Mouse (Mus musculus) limb, embryonic 14.5 days (tissue): Measurements from ENCODE around the gene Akap8. TPM values are rescaled to one million over a fixed set of nuclear protein-coding genes. Genes with fewer than 3 reads are reported as not detected.

ENCODE experiments used
- ATAC-seq: fragments of 200-750 bp; cut with Nextera tagmentation; 2 replicates; pipeline ENCODE4 v1.8.0; 2017; ENCODE audit warnings: low read depth, moderate number of reproducible peaks, moderate TSS enrichment; ENCODE audit not compliant: low FRiP score
- DNase-seq: peaks from one replicate; pipeline ENCODE4 v3.0.0-alpha.2; 2015; ENCODE audit warnings: low spot score
- H3K27ac ChIP-seq: fragments of 300-500 bp; sonication (generic); replicated peaks from 2 replicates; pipeline ENCODE4 v1.5.1; 2014; ENCODE audit warnings: low read depth, mild to moderate bottlenecking, low read length, moderate library complexity, mixed read lengths
- H3K27me3 ChIP-seq: fragments of 300-500 bp; sonication (generic); 2 replicates; pipeline ENCODE4 v1.6.1; 2014; ENCODE audit warnings: low read length, mixed read lengths; ENCODE audit not compliant: control insufficient read depth, insufficient read depth
- H3K36me3 ChIP-seq: fragments of 300-500 bp; sonication (generic); 2 replicates; pipeline ENCODE4 v1.6.1; 2014; ENCODE audit warnings: mild to moderate bottlenecking, low read length, moderate library complexity, mixed read lengths; ENCODE audit not compliant: control insufficient read depth, insufficient read depth
- H3K4me1 ChIP-seq: fragments of 300-500 bp; sonication (generic); 2 replicates; pipeline ENCODE4 v1.6.1; 2014; ENCODE audit warnings: antibody characterized with exemption, low read length, mixed read lengths; ENCODE audit not compliant: control insufficient read depth, insufficient read depth
- H3K4me2 ChIP-seq: fragments of 300-500 bp; sonication (generic); replicated peaks from 2 replicates; pipeline ENCODE4 v1.6.1; 2014; ENCODE audit warnings: low read depth, mild to moderate bottlenecking, low read length, moderate library complexity; ENCODE audit not compliant: severe bottlenecking
- H3K4me3 ChIP-seq: fragments of 300-500 bp; sonication (generic); replicated peaks from 2 replicates; pipeline ENCODE4 v1.5.1; 2014; ENCODE audit warnings: low read length
- H3K9ac ChIP-seq: fragments of 300-500 bp; sonication (generic); 2 replicates; pipeline ENCODE4 v1.6.1; 2014; ENCODE audit warnings: mild to moderate bottlenecking, low read depth, low read length, moderate library complexity; ENCODE audit not compliant: severe bottlenecking
- H3K9me3 ChIP-seq: fragments of 300-500 bp; sonication (generic); 2 replicates; pipeline ENCODE4 v1.6.1; 2016; ENCODE audit warnings: low read length; ENCODE audit not compliant: control insufficient read depth
- POLR2A ChIP-seq: fragments of 200-500 bp; IDR thresholded peaks from 2 replicates; pipeline ENCODE4 v1.8.0; 2012; ENCODE audit warnings: inconsistent platforms, mild to moderate bottlenecking, moderate library complexity, borderline replicate concordance; ENCODE audit not compliant: insufficient read depth, insufficient read length; ENCODE audit errors: extremely low read depth
- WGBS: fragments of 180-500 bp; shearing (Covaris S2); extraction: QIAGEN DNeasy Blood & Tissue Kit; methylation state at CpG from one replicate; pipeline ENCODE4 v1.1.7; 2014; 5-methylcytosine and 5-hydroxymethylcytosine counted together
- polyA plus RNA-seq, 2 experiments: library from polyadenylated mRNA; depleted of rRNA in 1 of 2; stranded (reverse) in 1 of 2; unstranded in 1 of 2; fragments of >200 nt; fragmentation: Nextera tagmentation in 1 of 2; extraction: Ambion mirVana in 1 of 2; gene quantifications; 2 replicates each; pipeline versions ENCODE4 v1.2.1 to v1.2.3; 2012 to 2014

Gene Akap8
- polyA plus RNA-seq, 2 experiments: 36.9 to 108 TPM

GRCm38 (mm10) chr17:32257452-32257851, 63.6 kb downstream of the Akap8 start:
- TF ChIP-seq POLR2A: no peak
- DNase-seq: no peak
- no peak overlapping the region for H3K4me3 ChIP-seq
- ATAC-seq: no peak
- H3K9ac ChIP-seq: no peak overlapping the region
- no peaks in the 10 kb centered on the region for H3K4me1 ChIP-seq
- no peak overlapping the region for H3K27ac ChIP-seq
- WGBS: 90% methylated on average over 2 of the region's 2 CpGs
- peaks cover 1% of the 10 kb centered on the region; the same call in 1 of the 2 replicates for H3K36me3 ChIP-seq
- H3K27me3 ChIP-seq: no peaks in the 10 kb centered on the region
- no peaks in the 10 kb centered on the region for H3K9me3 ChIP-seq
- H3K4me2 ChIP-seq: no peak overlapping the region

- H3K4me3 ChIP-seq: no peak overlapping the region
- no peaks in the 10 kb centered on the region for H3K9me3 ChIP-seq
- DNase-seq: no peak
- H3K9ac ChIP-seq: no peak overlapping the region
- H3K4me2 ChIP-seq: no peak overlapping the region
- H3K4me1 ChIP-seq: no peaks in the 10 kb centered on the region
- WGBS: 81% methylated on average over 2 of the region's 2 CpGs
- H3K27ac ChIP-seq: no peak overlapping the region
- peaks cover 3% of the 10 kb centered on the region; the same call in 1 of the 2 replicates for H3K36me3 ChIP-seq
- ATAC-seq: no peak
- H3K27me3 ChIP-seq: no peaks in the 10 kb centered on the region
- no peak for TF ChIP-seq POLR2A
Measured at GRCm38 (mm10) chr17:32256896-32257295, 64.1 kb downstream of the Akap8 start.

Other genes starting within 250 kb of the Akap8 start
- gene Notch3, start 154.4 kb downstream of the Akap8 start, polyA plus RNA-seq (2012; rRNA removed): 50.0 and 77.6 TPM in 2 replicates
- gene Notch3, start 154.4 kb downstream of the Akap8 start, polyA plus RNA-seq (2014; fragmentation: Nextera tagmentation; extraction: Ambion mirVana): 17.7 and 19.4 TPM in 2 replicates
- 1.6 and 1.9 TPM in 2 replicates for gene Ephx3, start 131.7 kb downstream of the Akap8 start, polyA plus RNA-seq (2012; rRNA removed)
- gene Ephx3, start 131.7 kb downstream of the Akap8 start, polyA plus RNA-seq (2014; fragmentation: Nextera tagmentation; extraction: Ambion mirVana): 3.3 and 5.5 TPM in 2 replicates
- 75.6 and 80.0 TPM in 2 replicates for gene Brd4, start 36.5 kb downstream of the Akap8 start, polyA plus RNA-seq (2012; rRNA removed)
- 97.3 and 117 TPM in 2 replicates for gene Brd4, start 36.5 kb downstream of the Akap8 start, polyA plus RNA-seq (2014; fragmentation: Nextera tagmentation; extraction: Ambion mirVana)
- gene Akap8l, start 29.4 kb upstream of the Akap8 start, polyA plus RNA-seq (2012; rRNA removed): 157 and 162 TPM in 2 replicates
- gene Akap8l, start 29.4 kb upstream of the Akap8 start, polyA plus RNA-seq (2014; fragmentation: Nextera tagmentation; extraction: Ambion mirVana): 67.5 and 74.0 TPM in 2 replicates
- 63.8 and 80.0 TPM in 2 replicates for gene Wiz, start 68.2 kb upstream of the Akap8 start, polyA plus RNA-seq (2012; rRNA removed)
- gene Wiz, start 68.2 kb upstream of the Akap8 start, polyA plus RNA-seq (2014; fragmentation: Nextera tagmentation; extraction: Ambion mirVana): 36.0 and 41.1 TPM in 2 replicates
- gene Rasal3, start 82.3 kb upstream of the Akap8 start, polyA plus RNA-seq (2012; rRNA removed): 2.9 and 3.0 TPM in 2 replicates
- 1.9 and 2.0 TPM in 2 replicates for gene Rasal3, start 82.3 kb upstream of the Akap8 start, polyA plus RNA-seq (2014; fragmentation: Nextera tagmentation; extraction: Ambion mirVana)
- 0.20 and 0.30 TPM in 2 replicates for gene Pglyrp2, start 102.9 kb upstream of the Akap8 start, polyA plus RNA-seq (2012; rRNA removed)
- gene Pglyrp2, start 102.9 kb upstream of the Akap8 start, polyA plus RNA-seq (2014; fragmentation: Nextera tagmentation; extraction: Ambion mirVana): 0.23 and 0.32 TPM in 2 replicates
- gene Cyp4f39, start 131.5 kb upstream of the Akap8 start, polyA plus RNA-seq (2012; rRNA removed): 5.3 and 5.5 TPM in 2 replicates
- 11.3 and 14.0 TPM in 2 replicates for gene Cyp4f39, start 131.5 kb upstream of the Akap8 start, polyA plus RNA-seq (2014; fragmentation: Nextera tagmentation; extraction: Ambion mirVana)
- gene Cyp4f17, start 184.8 kb upstream of the Akap8 start, polyA plus RNA-seq (2012; rRNA removed): 16.5 and 26.0 TPM in 2 replicates
- gene Cyp4f17, start 184.8 kb upstream of the Akap8 start, polyA plus RNA-seq (2014; fragmentation: Nextera tagmentation; extraction: Ambion mirVana): 7.7 and 11.7 TPM in 2 replicates
- gene Cyp4f16, start 215.3 kb upstream of the Akap8 start, polyA plus RNA-seq (2012; rRNA removed): 34.0 and 39.5 TPM in 2 replicates
- 16.7 and 18.6 TPM in 2 replicates for gene Cyp4f16, start 215.3 kb upstream of the Akap8 start, polyA plus RNA-seq (2014; fragmentation: Nextera tagmentation; extraction: Ambion mirVana)